Comparison of ENCODE assay signal across 15 mouse cellular contexts in genomic region chr5:90246567-90246966, GRCm38 (mm10). TPM values are rescaled to one million over a fixed set of nuclear protein-coding genes. Genes with fewer than 3 reads are reported as not detected.
DNase-seq lines count a peak whose midpoint lies in the region; ATAC-seq and TF ChIP-seq lines count a peak whose summit lies in the region.
"Had no signal": no experiment of that assay in that cellular context is flagged by ENCODE, and none has a peak within 500 bp of the region (broad histone marks: within the 10 kb centered on the region; RNA-seq: fewer than 3 reads in every experiment).

No protein-coding gene starts in this region.

- TF ChIP-seq CTCF in ES-Bruce4 (IDR thresholded peaks at IDR 0.05; ENCODE audit: low read depth, low read length) = no peak
- TF ChIP-seq CTCF in MEL (IDR thresholded peaks at IDR 0.05 in 2 of 3, conservative IDR thresholded peaks at IDR 0.05 in 1 of 3; ENCODE audit: control insufficient read depth in 1 of 3, insufficient read depth in 1 of 3, low read depth in 2 of 3, low read length in 3 of 3, poor library complexity in 1 of 3, severe bottlenecking in 1 of 3) = no peak

- H3K27ac ChIP-seq in ES-Bruce4 (ENCODE audit: insufficient read depth, low read length) = peak overlapping the region; percentile 88
- H3K27ac ChIP-seq in MEL (ENCODE audit: control insufficient read depth, low read depth, low read length) = no peak overlapping the region
- no peak overlapping the region for H3K27ac ChIP-seq in intestine, embryonic 16.5 days (ENCODE audit: low read length)
- no peak overlapping the region for H3K27ac ChIP-seq in midbrain, embryonic 14.5 days (replicated peaks; ENCODE audit: low read depth, low read length)
- H3K27ac ChIP-seq: midbrain, embryonic 13.5 days had no signal

- peak overlapping the region; percentile 58 for H3K4me3 ChIP-seq in ES-Bruce4 (ENCODE audit: low read depth, low read length)
- no peak overlapping the region for H3K4me3 ChIP-seq in MEL (ENCODE audit: control insufficient read depth in 1 of 2, insufficient read depth in 1 of 2, low read depth in 2 of 2, low read length in 2 of 2)
- H3K4me3 ChIP-seq in intestine, embryonic 16.5 days (ENCODE audit: low read length) = no peak overlapping the region
- no peak overlapping the region for H3K4me3 ChIP-seq in midbrain, embryonic 14.5 days (replicated peaks; ENCODE audit: low read depth, low read length)
- H3K4me3 ChIP-seq: erythroblast, embryonic 14.5 days; midbrain, embryonic 13.5 days had no signal

- H3K27me3 ChIP-seq in ES-Bruce4 (ENCODE audit: control insufficient read depth, insufficient read depth, low read length, poor library complexity, severe bottlenecking) = no peaks in the 10 kb centered on the region
- H3K27me3 ChIP-seq in MEL (ENCODE audit: control insufficient read depth in 1 of 2, insufficient read depth in 2 of 2, low read length in 2 of 2) = no peaks in the 10 kb centered on the region
- H3K27me3 ChIP-seq in intestine, embryonic 16.5 days (replicated peaks; ENCODE audit: control insufficient read depth, insufficient read depth, low read length) = no peaks in the 10 kb centered on the region
- H3K27me3 ChIP-seq in midbrain, embryonic 14.5 days (ENCODE audit: control insufficient read depth, insufficient read depth, low read length) = no peaks in the 10 kb centered on the region
- H3K27me3 ChIP-seq: midbrain, embryonic 13.5 days had no signal

- H3K79me2 ChIP-seq in MEL (ENCODE audit: control insufficient read depth, insufficient read depth, low read length, poor library complexity) = peaks cover 6% of the 10 kb centered on the region

- peak; percentile 28 for DNase-seq in MEL (ENCODE audit: low read depth, low spot score)
- DNase-seq in layer of hippocampus, postnatal 36 days = no peak
- no peak for DNase-seq in cerebellum, postnatal 10 days
- DNase-seq in midbrain, embryonic 14.5 days = no peak
- DNase-seq: adrenal gland, adult 2 months; cerebellum, adult 8-10 months; forebrain, postnatal 0 days; heart, postnatal 14 days; thymus, adult 2 months had no signal

- peak; percentile 64 for ATAC-seq in intestine, embryonic 16.5 days
- peak; percentile 64; the same call in 1 of the 2 replicates for ATAC-seq in megakaryocyte progenitor cell, adult 5-6 weeks (replicated peaks; ENCODE audit: poor library complexity)
- no peak for ATAC-seq in midbrain, embryonic 14.5 days (ENCODE audit: low FRiP score, low TSS enrichment)
- ATAC-seq: forebrain, postnatal 0 days; hindbrain, embryonic 16.5 days; midbrain, embryonic 13.5 days had no signal

- TF ChIP-seq POLR2A in ES-Bruce4 (IDR thresholded peaks at IDR 0.05; ENCODE audit: insufficient read depth, low read length) (no peak), MEL (IDR thresholded peaks at IDR 0.05; ENCODE audit: control insufficient read depth in 1 of 2, insufficient read depth in 1 of 2, low read depth in 1 of 2, low read length in 2 of 2, poor library complexity in 1 of 2) (no peak)

- H3K9ac ChIP-seq in ES-Bruce4 (ENCODE audit: low read depth, poor library complexity, severe bottlenecking) = peak overlapping the region; percentile 52
- H3K9ac ChIP-seq in MEL (ENCODE audit: control insufficient read depth, low read depth, low read length, poor library complexity, severe bottlenecking) = no peak overlapping the region
- no peak overlapping the region for H3K9ac ChIP-seq in intestine, embryonic 16.5 days (ENCODE audit: low read depth, low read length)
- H3K9ac ChIP-seq in midbrain, embryonic 14.5 days (replicated peaks; ENCODE audit: low read length) = no peak overlapping the region
- H3K9ac ChIP-seq: forebrain, postnatal 0 days; midbrain, embryonic 13.5 days had no signal

- no peak for TF ChIP-seq RAD21 in MEL (IDR thresholded peaks at IDR 0.05; ENCODE audit: low read depth, low read length)

- H3K4me1 ChIP-seq in ES-Bruce4 (ENCODE audit: control insufficient read depth, insufficient read depth, low read length) = no peaks in the 10 kb centered on the region
- no peaks in the 10 kb centered on the region for H3K4me1 ChIP-seq in MEL (ENCODE audit: control insufficient read depth in 1 of 2, insufficient read depth in 2 of 2, low read length in 2 of 2)
- no peaks in the 10 kb centered on the region for H3K4me1 ChIP-seq in intestine, embryonic 16.5 days (ENCODE audit: control insufficient read depth, insufficient read depth, low read length)
- no peaks in the 10 kb centered on the region for H3K4me1 ChIP-seq in midbrain, embryonic 14.5 days (ENCODE audit: control insufficient read depth, insufficient read depth, low read length)
- H3K4me1 ChIP-seq: midbrain, embryonic 13.5 days had no signal

- no peaks in the 10 kb centered on the region; the same call in 1 of the 2 replicates for H3K9me3 ChIP-seq in ES-Bruce4 (replicated peaks; ENCODE audit: control insufficient read depth, insufficient read depth, low read length, poor library complexity, severe bottlenecking)
- no peaks in the 10 kb centered on the region for H3K9me3 ChIP-seq in MEL (replicated peaks; ENCODE audit: insufficient read depth, low read length)
- H3K9me3 ChIP-seq in intestine, embryonic 16.5 days (ENCODE audit: control insufficient read depth, low read length) = no peaks in the 10 kb centered on the region
- H3K9me3 ChIP-seq in midbrain, embryonic 14.5 days (ENCODE audit: control insufficient read depth, low read length) = no peaks in the 10 kb centered on the region
- H3K9me3 ChIP-seq: midbrain, embryonic 13.5 days had no signal

- peak; percentile 75; the same call in 1 of the 2 replicates for TF ChIP-seq EP300 in ES-Bruce4 (IDR thresholded peaks at IDR 0.05; ENCODE audit: insufficient read depth, low read depth, low read length)
- TF ChIP-seq EP300 in MEL (IDR thresholded peaks at IDR 0.05; ENCODE audit: low read depth in 1 of 2, low read length in 2 of 2) = no peak

- no peak overlapping the region for H3K4me2 ChIP-seq in intestine, embryonic 16.5 days (ENCODE audit: low read depth, low read length)
- no peak overlapping the region for H3K4me2 ChIP-seq in midbrain, embryonic 14.5 days (ENCODE audit: low read length)
- H3K4me2 ChIP-seq: midbrain, embryonic 13.5 days had no signal

- 82% methylated on average over 4 of the region's 4 CpGs for WGBS in intestine, embryonic 16.5 days
- WGBS in midbrain, embryonic 14.5 days = 89% methylated on average over 4 of the region's 4 CpGs

- H3K36me3 ChIP-seq in ES-Bruce4 (ENCODE audit: control insufficient read depth, insufficient read depth, low read length, poor library complexity, severe bottlenecking) (peaks cover 45% of the 10 kb centered on the region), MEL (ENCODE audit: control insufficient read depth in 1 of 2, insufficient read depth in 2 of 2, low read length in 2 of 2) (peaks cover 0 to 25% of the 10 kb centered on the region in 2 experiments; a peak in 2 of 4 replicates)
- peaks cover 43% of the 10 kb centered on the region for H3K36me3 ChIP-seq in intestine, embryonic 16.5 days (ENCODE audit: control insufficient read depth, insufficient read depth, low read length)
- peaks cover 74% of the 10 kb centered on the region for H3K36me3 ChIP-seq in midbrain, embryonic 14.5 days (ENCODE audit: control insufficient read depth, insufficient read depth, low read length)

TF ChIP-seq in MEL, 35 proteins besides CTCF, POLR2A, EP300 and RAD21:
- TF ChIP-seq SIN3A (IDR thresholded peaks at IDR 0.05; ENCODE audit: low read length) (no peak), TAL1 (IDR thresholded peaks at IDR 0.05; ENCODE audit: low read length) (no peak), MEF2A (IDR thresholded peaks at IDR 0.05; ENCODE audit: extremely low read depth, insufficient replicate concordance, low read depth, low read length, poor library complexity, severe bottlenecking) (no peak), TBP (IDR thresholded peaks at IDR 0.05; ENCODE audit: low read depth, low read length) (no peak), USF2 (IDR thresholded peaks at IDR 0.05; ENCODE audit: borderline replicate concordance in 1 of 2, insufficient read depth in 1 of 2, low read depth in 1 of 2, low read length in 2 of 2) (no peak), KAT2A (conservative IDR thresholded peaks at IDR 0.05; ENCODE audit: low read depth, low read length) (no peak), ELF1 (IDR thresholded peaks at IDR 0.05; ENCODE audit: low read depth, low read length) (no peak), MXI1 (IDR thresholded peaks at IDR 0.05; ENCODE audit: low read depth, low read length) (no peak), MAFK (IDR thresholded peaks at IDR 0.05; ENCODE audit: borderline replicate concordance, low read depth, low read length) (no peak), ETS1 (IDR thresholded peaks at IDR 0.05; ENCODE audit: low read depth, low read length) (no peak), MAZ (IDR thresholded peaks at IDR 0.05; ENCODE audit: low read depth, low read length) (no peak), ZMIZ1 (IDR thresholded peaks at IDR 0.05; ENCODE audit: low read depth, low read length) (no peak), USF1 (IDR thresholded peaks at IDR 0.05; ENCODE audit: low read depth, low read length) (no peak), CHD2 (IDR thresholded peaks at IDR 0.05; ENCODE audit: low read length) (no peak), MYB (IDR thresholded peaks at IDR 0.05; ENCODE audit: low read depth, low read length) (no peak), HCFC1 (IDR thresholded peaks at IDR 0.05; ENCODE audit: low read depth, low read length) (no peak)

RNA-seq across cellular contexts. Expression of gene Cox18, which starts 22.8 kb away (rescaled TPM):
- 33.3 and 36.3 TPM in 2 replicates for polyA plus RNA-seq in ES-Bruce4 (2011; ENCODE audit: insufficient read depth, insufficient read length, low read depth, missing spikeins)
- 30.0 and 34.4 TPM in 2 replicates for total RNA-seq in MEL (2012; rRNA removed)
- polyA plus RNA-seq in MEL (2012; ENCODE audit: insufficient read depth in 1 of 2, insufficient read length in 2 of 2, low read depth in 1 of 2, low replicate concordance in 2 of 2, missing spikeins in 1 of 2) = 10 to 100 TPM in 1 of 2 experiments, not detected in 1; 77.0 TPM
- 26.7 and 26.8 TPM in 2 replicates for polyA plus RNA-seq in intestine, embryonic 16.5 days (2015; fragmentation: Nextera tagmentation; extraction: Ambion mirVana)
- total RNA-seq in megakaryocyte progenitor cell, adult 5-6 weeks (2015) = 43.3 and 45.0 TPM in 2 replicates
- total RNA-seq in megakaryocyte progenitor cell, adult 5-6 weeks (2017) = 11.2 and 14.5 TPM in 2 replicates
- total RNA-seq in layer of hippocampus, postnatal 36 days (2021) = 10 to 100 TPM; 22.4 to 23.7 TPM
- polyA plus RNA-seq in midbrain, embryonic 14.5 days (2014; fragmentation: Nextera tagmentation; extraction: Ambion mirVana) = 33.1 and 35.9 TPM in 2 replicates
